In genomic region chr14:52013021-52013610, GRCm38 (mm10) we compare ENCODE assay signal across 10 mouse cellular contexts. TPM values are rescaled to one million over a fixed set of nuclear protein-coding genes. Genes with fewer than 3 reads are reported as not detected.
DNase-seq lines count a peak whose midpoint lies in the region; ATAC-seq lines count a peak whose summit lies in the region.
"Had no signal": no experiment of that assay in that cellular context is flagged by ENCODE, and none has a peak within 500 bp of the region (broad histone marks: within the 10 kb centered on the region; RNA-seq: fewer than 3 reads in every experiment).

No protein-coding gene starts in this region.

- H3K4me2 ChIP-seq in heart, embryonic 15.5 days = peak overlapping the region; percentile 70
- H3K4me2 ChIP-seq in midbrain, embryonic 11.5 days = peak overlapping the region; percentile 85

- 70% methylated on average over 8 of the region's 8 CpGs for WGBS in heart, embryonic 15.5 days
- 53% methylated on average over 8 of the region's 8 CpGs for WGBS in embryonic facial prominence, embryonic 10.5 days
- WGBS in hindbrain, embryonic 10.5 days = 40% methylated on average over 8 of the region's 8 CpGs
- WGBS in midbrain, embryonic 11.5 days = 24% methylated on average over 8 of the region's 8 CpGs

- ATAC-seq in heart, embryonic 15.5 days (replicated peaks; ENCODE audit: insufficient number of reproducible peaks, insufficient read depth, low FRiP score, low read depth) = no peak
- ATAC-seq in midbrain, embryonic 11.5 days (ENCODE audit: low FRiP score) = no peak
- no peak for ATAC-seq in frontal cortex, adult (ENCODE audit: low TSS enrichment)

- H3K9me3 ChIP-seq in heart, embryonic 15.5 days (replicated peaks) = no peaks in the 10 kb centered on the region
- H3K9me3 ChIP-seq in embryonic facial prominence, embryonic 10.5 days = no peaks in the 10 kb centered on the region
- H3K9me3 ChIP-seq in hindbrain, embryonic 10.5 days = no peaks in the 10 kb centered on the region
- no peaks in the 10 kb centered on the region for H3K9me3 ChIP-seq in midbrain, embryonic 11.5 days (ENCODE audit: control insufficient read depth, low read length)

- no peak for DNase-seq in heart, postnatal 4 days
- peak; percentile 21 for DNase-seq in embryonic facial prominence, embryonic 10.5 days (ENCODE audit: low spot score)
- DNase-seq in hindbrain, embryonic 10.5 days (ENCODE audit: low spot score) = no peak
- DNase-seq in midbrain, embryonic 11.5 days (ENCODE audit: low spot score, missing footprints) = peak; percentile 91
- DNase-seq in frontal cortex, adult 2 months (ENCODE audit: extremely low spot score in 1 of 2, low spot score in 1 of 2) = no peak
- no peak for DNase-seq in layer of hippocampus, adult 9-11 months

- H3K27me3 ChIP-seq in heart, embryonic 15.5 days = no peaks in the 10 kb centered on the region
- H3K27me3 ChIP-seq in embryonic facial prominence, embryonic 10.5 days (replicated peaks; ENCODE audit: low read depth, poor library complexity, severe bottlenecking) = no peaks in the 10 kb centered on the region
- H3K27me3 ChIP-seq in hindbrain, embryonic 10.5 days (ENCODE audit: insufficient read depth, poor library complexity, severe bottlenecking) = no peaks in the 10 kb centered on the region; the same call in 1 of the 2 replicates
- H3K27me3 ChIP-seq in midbrain, embryonic 11.5 days (ENCODE audit: control insufficient read depth, insufficient read depth, low read length) = no peaks in the 10 kb centered on the region

- peaks cover 63% of the 10 kb centered on the region for H3K4me1 ChIP-seq in heart, embryonic 15.5 days (replicated peaks)
- H3K4me1 ChIP-seq in embryonic facial prominence, embryonic 10.5 days = peaks cover 87% of the 10 kb centered on the region
- peaks cover 86% of the 10 kb centered on the region for H3K4me1 ChIP-seq in hindbrain, embryonic 10.5 days (replicated peaks)
- H3K4me1 ChIP-seq in midbrain, embryonic 11.5 days (ENCODE audit: control insufficient read depth, insufficient read depth, low read length) = peaks cover 57% of the 10 kb centered on the region

- peak overlapping the region; percentile 98 for H3K27ac ChIP-seq in heart, embryonic 15.5 days
- H3K27ac ChIP-seq in embryonic facial prominence, embryonic 10.5 days (replicated peaks) = peak overlapping the region; percentile 99
- peak overlapping the region; percentile 100 for H3K27ac ChIP-seq in hindbrain, embryonic 10.5 days
- H3K27ac ChIP-seq in midbrain, embryonic 11.5 days (ENCODE audit: low read depth, low read length) = peak overlapping the region; percentile 100

- H3K36me3 ChIP-seq in heart, embryonic 15.5 days = peaks cover 11% of the 10 kb centered on the region
- peaks cover 20% of the 10 kb centered on the region for H3K36me3 ChIP-seq in embryonic facial prominence, embryonic 10.5 days (replicated peaks)
- H3K36me3 ChIP-seq in hindbrain, embryonic 10.5 days = peaks cover 16% of the 10 kb centered on the region
- H3K36me3 ChIP-seq in midbrain, embryonic 11.5 days (ENCODE audit: control insufficient read depth, insufficient read depth, low read length) = peaks cover 11% of the 10 kb centered on the region

- H3K4me3 ChIP-seq in heart, embryonic 15.5 days = peak overlapping the region; percentile 70
- peak overlapping the region; percentile 80 for H3K4me3 ChIP-seq in embryonic facial prominence, embryonic 10.5 days
- H3K4me3 ChIP-seq in hindbrain, embryonic 10.5 days = peak overlapping the region; percentile 80
- H3K4me3 ChIP-seq in midbrain, embryonic 11.5 days (ENCODE audit: low read depth, low read length) = peak overlapping the region; percentile 80
- H3K4me3 ChIP-seq: myocyte had no signal

- H3K9ac ChIP-seq in heart, embryonic 15.5 days = peak overlapping the region; percentile 79
- H3K9ac ChIP-seq in midbrain, embryonic 11.5 days (ENCODE audit: low read length) = peak overlapping the region; percentile 98

RNA-seq across cellular contexts. Expression of gene Tmem253, which starts 2.3 kb away (rescaled TPM):
- polyA plus RNA-seq in heart, embryonic 15.5 days (2015; fragmentation: Nextera tagmentation; extraction: Ambion mirVana) = 0.60 and 0.68 TPM in 2 replicates
- 1 to 10 TPM; 1.4 to 1.8 TPM for total RNA-seq in heart, postnatal 4 days (2021)
- 0.65 and 0.72 TPM in 2 replicates for polyA plus RNA-seq in embryonic facial prominence, embryonic 10.5 days (2016; fragmentation: Nextera tagmentation; extraction: Ambion mirVana)
- 0.80 and 1.0 TPM in 2 replicates for polyA plus RNA-seq in hindbrain, embryonic 10.5 days (2016; fragmentation: Nextera tagmentation; extraction: Ambion mirVana)
- polyA plus RNA-seq in midbrain, embryonic 11.5 days (2014; fragmentation: Nextera tagmentation; extraction: Ambion mirVana) = 1.0 and 1.5 TPM in 2 replicates
- 0.60 and 0.90 TPM in 2 replicates for polyA plus RNA-seq in frontal cortex, adult 2 months (2012; rRNA removed)

RNA-seq across cellular contexts. Expression of gene Zfp219, which starts 7.4 kb away (rescaled TPM):
- 18.1 and 23.6 TPM in 2 replicates for polyA plus RNA-seq in heart, embryonic 15.5 days (2015; fragmentation: Nextera tagmentation; extraction: Ambion mirVana)
- total RNA-seq in heart, postnatal 4 days (2021) = 10 to 100 TPM; 37.5 to 42.0 TPM
- polyA plus RNA-seq in embryonic facial prominence, embryonic 10.5 days (2016; fragmentation: Nextera tagmentation; extraction: Ambion mirVana) = 57.5 and 63.2 TPM in 2 replicates
- 74.3 and 83.6 TPM in 2 replicates for polyA plus RNA-seq in hindbrain, embryonic 10.5 days (2016; fragmentation: Nextera tagmentation; extraction: Ambion mirVana)
- polyA plus RNA-seq in midbrain, embryonic 11.5 days (2014; fragmentation: Nextera tagmentation; extraction: Ambion mirVana) = 91.9 and 110 TPM in 2 replicates
- polyA plus RNA-seq in frontal cortex, adult 2 months (2012; rRNA removed) = 73.4 and 77.7 TPM in 2 replicates

RNA-seq across cellular contexts. Expression of gene Arhgef40, which starts 28.6 kb away (rescaled TPM):
- 51.8 and 69.2 TPM in 2 replicates for polyA plus RNA-seq in heart, embryonic 15.5 days (2015; fragmentation: Nextera tagmentation; extraction: Ambion mirVana)
- 10 to 100 TPM; 64.6 to 65.6 TPM for total RNA-seq in heart, postnatal 4 days (2021)
- 151 and 163 TPM in 2 replicates for polyA plus RNA-seq in embryonic facial prominence, embryonic 10.5 days (2016; fragmentation: Nextera tagmentation; extraction: Ambion mirVana)
- 100 and 106 TPM in 2 replicates for polyA plus RNA-seq in hindbrain, embryonic 10.5 days (2016; fragmentation: Nextera tagmentation; extraction: Ambion mirVana)
- 50.4 and 52.8 TPM in 2 replicates for polyA plus RNA-seq in midbrain, embryonic 11.5 days (2014; fragmentation: Nextera tagmentation; extraction: Ambion mirVana)
- 39.7 and 44.0 TPM in 2 replicates for polyA plus RNA-seq in frontal cortex, adult 2 months (2012; rRNA removed)

RNA-seq across cellular contexts. Expression of gene Olfr221, which starts 29.1 kb away (rescaled TPM):
- not detected in 2 replicates for polyA plus RNA-seq in heart, embryonic 15.5 days (2015; fragmentation: Nextera tagmentation; extraction: Ambion mirVana)
- not detected for total RNA-seq in heart, postnatal 4 days (2021)
- not detected in 2 replicates for polyA plus RNA-seq in embryonic facial prominence, embryonic 10.5 days (2016; fragmentation: Nextera tagmentation; extraction: Ambion mirVana)
- not detected in 2 replicates for polyA plus RNA-seq in hindbrain, embryonic 10.5 days (2016; fragmentation: Nextera tagmentation; extraction: Ambion mirVana)
- polyA plus RNA-seq in midbrain, embryonic 11.5 days (2014; fragmentation: Nextera tagmentation; extraction: Ambion mirVana) = not detected in 2 replicates
- polyA plus RNA-seq in frontal cortex, adult 2 months (2012; rRNA removed) = 0.08 and 0.15 TPM in 2 replicates
- total RNA-seq: MEL had no signal
- polyA plus RNA-seq: myocyte had no signal

Comparison
In these comparisons a context has a peak if more than half of its experiments do, and no peak if none do; other contexts are left out.
1. DNase-seq: peak in embryonic facial prominence, embryonic 10.5 days (single experiment) and midbrain, embryonic 11.5 days (single experiment); none in heart, postnatal 4 days (single experiment), hindbrain, embryonic 10.5 days (single experiment), frontal cortex, adult 2 months (0 of 2) and layer of hippocampus, adult 9-11 months (single experiment).
2. Peak in every context shown above with its lines, with median percentiles within 50 percentile points of each other: H3K27ac ChIP-seq and H3K4me3 ChIP-seq.